Mouse (Mus musculus) thymus, adult 2 months (tissue): ENCODE results near the gene Pitpnb.

ENCODE experiments used
- CTCF ChIP-seq: fragments of 200-500 bp; IDR thresholded peaks from 2 replicates; pipeline ENCODE4 v1.5.1; 2012; ENCODE audit warnings: mild to moderate bottlenecking, control low read depth, low read length, moderate library complexity, borderline replicate concordance; ENCODE audit not compliant: control insufficient read depth, poor library complexity, insufficient read depth; ENCODE audit errors: extremely low read depth
- POLR2A ChIP-seq: fragments of 200-500 bp; IDR thresholded peaks from 2 replicates; pipeline ENCODE4 v1.6.1; 2012; ENCODE audit warnings: mild to moderate bottlenecking, low read length, control low read depth, moderate library complexity; ENCODE audit not compliant: control insufficient read depth, poor library complexity, insufficient read depth; ENCODE audit errors: extremely low read depth

DNA sequence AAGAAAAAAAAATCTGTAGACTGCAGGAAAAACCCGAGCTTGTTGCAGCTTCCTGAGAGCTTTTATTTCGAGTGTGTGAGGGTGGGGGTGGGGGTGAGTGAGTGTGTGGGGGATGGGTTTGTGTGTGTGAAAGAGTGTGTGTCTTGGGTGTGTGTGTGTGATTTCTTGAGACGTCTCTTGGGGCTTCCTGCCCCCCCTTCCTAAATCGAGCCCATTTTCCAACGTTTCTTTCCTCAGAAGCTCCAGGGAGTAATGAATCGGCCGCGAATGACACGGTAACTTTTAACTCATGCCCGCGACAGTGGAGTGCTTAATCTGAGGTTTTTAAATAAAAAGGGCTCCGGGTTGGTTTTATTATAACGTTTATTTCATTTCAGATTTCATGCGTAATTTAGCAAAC, 85.0 kb downstream of the Pitpnb start:
- TF ChIP-seq POLR2A (no peak), CTCF (no peak)
